Mouse (Mus musculus) neural tube, embryonic 14.5 days (tissue): ENCODE data around the gene Uvrag. TPM values are rescaled to one million over a fixed set of nuclear protein-coding genes. Genes with fewer than 3 reads are reported as not detected.

Experiments
- ATAC-seq: fragments of 200-750 bp; cut with Nextera tagmentation; 2 replicates; pipeline ENCODE4 v1.8.0; 2017; ENCODE audit warnings: low read depth, mild to moderate bottlenecking, moderate TSS enrichment, moderate library complexity
- H3K27ac ChIP-seq: fragments of 300-500 bp; sonication (generic); 2 replicates; pipeline ENCODE4 v1.5.1; 2014; ENCODE audit warnings: low read depth, mild to moderate bottlenecking, control low read depth, low read length, moderate library complexity, mixed read lengths
- H3K27me3 ChIP-seq: fragments of 300-500 bp; sonication (generic); 2 replicates; pipeline ENCODE4 v1.6.1; 2014; ENCODE audit warnings: low read length; ENCODE audit not compliant: control insufficient read depth, insufficient read depth
- H3K36me3 ChIP-seq: fragments of 300-500 bp; sonication (generic); 2 replicates; pipeline ENCODE4 v1.6.1; 2014; ENCODE audit warnings: low read length, mixed read lengths; ENCODE audit not compliant: control insufficient read depth, insufficient read depth
- H3K4me1 ChIP-seq: fragments of 300-500 bp; sonication (generic); 2 replicates; pipeline ENCODE4 v1.6.1; 2014; ENCODE audit warnings: low read length; ENCODE audit not compliant: control insufficient read depth, insufficient read depth
- H3K4me2 ChIP-seq: fragments of 300-500 bp; sonication (generic); 2 replicates; pipeline ENCODE4 v1.6.1; 2014; ENCODE audit warnings: mild to moderate bottlenecking, low read depth, low read length, control low read depth
- H3K4me3 ChIP-seq: fragments of 300-500 bp; sonication (generic); 2 replicates; pipeline ENCODE4 v1.5.1; 2014; ENCODE audit warnings: low read depth, low read length, control low read depth, mixed read lengths
- H3K9ac ChIP-seq: fragments of 300-500 bp; sonication (generic); replicated peaks from 2 replicates; pipeline ENCODE4 v1.6.1; 2014; ENCODE audit warnings: low read depth, mild to moderate bottlenecking, control low read depth, low read length, mixed read lengths
- H3K9me3 ChIP-seq: fragments of 300-500 bp; sonication (generic); 2 replicates; pipeline ENCODE4 v1.6.1; 2016; ENCODE audit warnings: low read length; ENCODE audit not compliant: control insufficient read depth
- WGBS: fragments of 180-500 bp; shearing (Covaris S2); extraction: QIAGEN DNeasy Blood & Tissue Kit; methylation state at CpG from one replicate; pipeline ENCODE4 v1.1.7; 2014; 5-methylcytosine and 5-hydroxymethylcytosine counted together
- polyA plus RNA-seq: library from polyadenylated mRNA; unstranded; fragments of >200 nt; fragmentation: Nextera tagmentation; extraction: Ambion mirVana; gene quantifications from 2 replicates; pipeline ENCODE4 v1.2.1, GENCODE M21; 2014

Gene Uvrag
- polyA plus RNA-seq, 1 experiment from 2014 or later = 23.8 TPM

DNA sequence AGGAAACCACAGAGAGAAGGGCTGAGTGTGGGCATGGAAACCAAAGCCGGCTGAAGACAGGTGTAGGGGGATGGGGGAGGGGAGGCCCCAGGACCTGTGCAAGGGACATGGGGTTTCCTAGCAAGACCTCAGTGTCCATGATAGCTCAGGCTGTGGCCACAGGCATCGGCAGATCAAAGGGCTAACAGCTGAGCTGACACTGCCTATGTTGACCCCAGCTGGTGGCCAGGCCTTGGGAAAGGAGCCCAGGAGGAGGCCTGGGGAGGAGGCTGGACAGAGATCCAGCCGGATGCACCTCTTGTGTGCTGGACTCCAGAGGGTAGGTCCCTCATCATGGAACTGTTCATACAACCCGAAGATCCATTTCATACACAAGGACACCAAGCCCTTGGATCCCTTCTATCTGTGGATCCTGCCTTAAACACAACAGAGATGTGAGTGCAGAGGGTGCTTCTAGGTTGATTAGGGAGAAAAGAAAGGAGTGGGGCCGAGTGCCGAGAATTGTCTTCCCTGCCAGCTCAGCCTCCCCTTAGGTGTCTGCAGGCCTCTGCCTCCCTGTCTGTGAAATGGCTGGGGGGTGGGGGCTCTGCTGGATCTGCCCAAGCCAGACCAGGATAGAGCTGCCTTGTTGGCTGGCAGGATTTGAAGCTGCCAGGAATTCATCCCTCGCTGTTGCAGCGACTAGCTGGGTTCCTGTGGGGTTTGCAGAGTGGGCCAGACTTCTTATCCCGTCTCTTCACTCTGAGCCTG lies 276.8 kb downstream of the Uvrag start:
- Histone ChIP-seq H3K4me3 (no peak overlapping the region), H3K4me2 (no peak overlapping the region), H3K4me1 (0 out of 2 replicates have a peak, but pooled peaks cover 3% of the 10 kb centered on the region), H3K9me3 (no peaks in the 10 kb centered on the region), H3K36me3 (no peaks in the 10 kb centered on the region), H3K9ac (no peak overlapping the region), H3K27ac (no peak overlapping the region), H3K27me3 (no peaks in the 10 kb centered on the region)
- no peak for ATAC-seq
- 49% methylated on average over 9 of the region's 9 CpGs for WGBS

DNA sequence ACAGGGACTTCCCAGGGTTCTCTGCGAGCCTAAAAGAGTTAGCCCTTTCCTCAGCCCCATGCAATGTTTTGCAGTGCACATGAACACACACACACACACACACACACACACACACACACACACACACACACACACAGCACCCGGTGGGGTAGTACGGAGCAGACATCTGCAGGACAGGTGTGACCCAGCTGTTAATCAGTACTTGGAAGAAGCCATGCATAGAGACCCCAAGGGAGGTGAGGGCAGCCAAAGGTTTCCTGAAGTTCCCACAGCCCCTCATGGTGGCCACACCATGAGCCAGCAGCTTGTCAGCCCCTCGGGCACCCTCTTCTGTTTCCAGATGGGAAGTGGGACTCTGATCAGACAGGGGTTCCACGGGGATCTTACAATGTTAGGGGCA lies 277.9 kb downstream of the Uvrag start:
- no peaks in the 10 kb centered on the region for H3K9me3 ChIP-seq
- H3K4me1 ChIP-seq = 0 out of 2 replicates have a peak, but pooled peaks cover 3% of the 10 kb centered on the region
- H3K4me2 ChIP-seq = no peak overlapping the region
- no peak overlapping the region for H3K9ac ChIP-seq
- no peaks in the 10 kb centered on the region for H3K27me3 ChIP-seq
- H3K4me3 ChIP-seq = no peak overlapping the region
- no peak overlapping the region for H3K27ac ChIP-seq
- whole genome bisulfite sequencing = 69% methylated on average over 5 of the region's 5 CpGs
- ATAC-seq = no peak
- H3K36me3 ChIP-seq = no peaks in the 10 kb centered on the region

- Histone ChIP-seq H3K4me3 (no peak overlapping the region), H3K4me1 (no peaks in the 10 kb centered on the region), H3K27ac (no peak overlapping the region), H3K36me3 (no peaks in the 10 kb centered on the region), H3K4me2 (no peak overlapping the region), H3K9me3 (no peaks in the 10 kb centered on the region), H3K27me3 (no peaks in the 10 kb centered on the region), H3K9ac (no peak overlapping the region)
- no peak for ATAC-seq
- WGBS = 10% methylated on average over 2 of the region's 2 CpGs
These were observed 279.9 kb downstream of the Uvrag start for GRCm38 (mm10) chr7:98861002-98861401.

- H3K4me3 ChIP-seq = no peak overlapping the region
- H3K9ac ChIP-seq = no peak overlapping the region
- H3K4me2 ChIP-seq = no peak overlapping the region
- no peaks in the 10 kb centered on the region for H3K27me3 ChIP-seq
- no peak overlapping the region for H3K27ac ChIP-seq
- no peaks in the 10 kb centered on the region for H3K4me1 ChIP-seq
- ATAC-seq = no peak
- no peaks in the 10 kb centered on the region for H3K36me3 ChIP-seq
- 62% methylated on average over 3 of the region's 3 CpGs for WGBS
- no peaks in the 10 kb centered on the region for H3K9me3 ChIP-seq
These were observed 283.8 kb downstream of the Uvrag start for GRCm38 (mm10) chr7:98857094-98857493.

- Histone ChIP-seq H3K36me3 (no peaks in the 10 kb centered on the region), H3K9ac (no peak overlapping the region), H3K4me1 (no peaks in the 10 kb centered on the region), H3K9me3 (no peaks in the 10 kb centered on the region), H3K27ac (no peak overlapping the region), H3K4me3 (no peak overlapping the region), H3K4me2 (no peak overlapping the region), H3K27me3 (no peaks in the 10 kb centered on the region)
- no peak for ATAC-seq
- 17% methylated on average over 3 of the region's 3 CpGs for WGBS
These were observed 284.8 kb downstream of the Uvrag start for GRCm38 (mm10) chr7:98856128-98856527.

GRCm38 (mm10) chr7:98855388-98855787 lies 285.6 kb downstream of the Uvrag start:
- H3K27me3 ChIP-seq = no peaks in the 10 kb centered on the region
- no peak overlapping the region for H3K9ac ChIP-seq
- H3K4me3 ChIP-seq = no peak overlapping the region
- no peak overlapping the region for H3K27ac ChIP-seq
- H3K9me3 ChIP-seq = no peaks in the 10 kb centered on the region
- no peaks in the 10 kb centered on the region for H3K4me1 ChIP-seq
- H3K4me2 ChIP-seq = no peak overlapping the region
- WGBS = 84% methylated on average over 2 of the region's 2 CpGs
- no peak for ATAC-seq
- no peaks in the 10 kb centered on the region for H3K36me3 ChIP-seq

DNA sequence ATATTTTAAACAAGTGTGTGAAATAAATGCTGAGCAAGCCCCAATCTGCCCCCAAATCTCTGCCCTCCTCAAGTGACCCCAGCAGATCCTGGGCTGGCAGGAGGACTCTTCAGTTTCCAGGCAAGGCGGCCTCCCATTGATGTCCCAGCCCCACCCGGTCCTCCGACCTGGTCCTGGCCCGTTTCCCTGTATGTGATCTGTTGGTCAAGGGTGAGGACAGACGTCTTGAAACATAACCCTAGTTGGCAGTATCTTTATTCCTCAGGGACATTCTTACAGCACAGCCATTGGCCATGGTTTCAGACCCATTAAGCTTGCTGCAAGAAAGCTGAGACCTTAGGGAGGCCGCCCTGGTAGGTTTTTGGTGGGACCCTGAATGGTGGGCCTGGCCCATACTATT lies 287.1 kb downstream of the Uvrag start:
- H3K4me2 ChIP-seq = no peak overlapping the region
- no peak overlapping the region for H3K4me3 ChIP-seq
- no peaks in the 10 kb centered on the region for H3K9me3 ChIP-seq
- H3K9ac ChIP-seq = no peak overlapping the region
- no peak for ATAC-seq
- 93% methylated on average over 6 of the region's 6 CpGs for WGBS
- no peaks in the 10 kb centered on the region for H3K27me3 ChIP-seq
- no peak overlapping the region for H3K27ac ChIP-seq
- no peaks in the 10 kb centered on the region for H3K4me1 ChIP-seq
- H3K36me3 ChIP-seq = no peaks in the 10 kb centered on the region

DNA sequence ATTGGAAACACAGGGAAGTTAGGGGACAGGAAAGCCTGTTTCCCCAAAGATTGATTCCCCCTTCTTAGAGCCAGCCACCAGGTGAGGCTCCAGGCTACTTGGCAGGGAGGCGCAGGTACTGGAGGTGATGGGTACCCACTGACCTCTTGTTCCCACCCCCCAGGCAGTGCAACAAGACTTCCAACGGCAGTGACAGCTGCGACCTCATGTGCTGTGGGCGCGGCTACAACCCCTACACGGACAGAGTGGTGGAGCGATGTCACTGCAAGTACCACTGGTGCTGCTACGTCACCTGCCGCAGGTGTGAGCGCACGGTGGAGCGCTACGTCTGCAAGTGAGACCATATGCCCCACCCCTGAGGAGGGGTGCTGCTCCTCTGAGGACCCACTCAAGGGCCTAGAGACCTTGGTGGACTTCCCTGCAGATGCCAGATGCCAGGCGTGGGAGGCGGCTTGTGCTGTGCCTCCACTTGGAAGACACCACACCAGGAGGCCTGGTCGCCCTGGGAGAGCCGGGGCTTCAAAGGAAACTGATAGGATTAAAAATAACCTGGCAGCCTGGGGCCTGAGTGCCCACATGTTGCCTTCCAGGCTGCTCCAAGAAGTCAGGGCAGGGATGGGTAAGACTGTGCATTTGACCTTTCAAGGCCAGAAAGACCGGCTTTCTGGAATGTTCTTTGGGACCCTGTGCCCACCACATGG lies 287.8 kb downstream of the Uvrag start:
- H3K27me3 ChIP-seq = no peaks in the 10 kb centered on the region
- no peak overlapping the region for H3K4me2 ChIP-seq
- WGBS = 85% methylated on average over 18 of the region's 18 CpGs
- no peaks in the 10 kb centered on the region for H3K36me3 ChIP-seq
- H3K9ac ChIP-seq = no peak overlapping the region
- H3K4me1 ChIP-seq = no peaks in the 10 kb centered on the region
- H3K9me3 ChIP-seq = no peaks in the 10 kb centered on the region
- H3K27ac ChIP-seq = no peak overlapping the region
- ATAC-seq = no peak
- H3K4me3 ChIP-seq = no peak overlapping the region

DNA sequence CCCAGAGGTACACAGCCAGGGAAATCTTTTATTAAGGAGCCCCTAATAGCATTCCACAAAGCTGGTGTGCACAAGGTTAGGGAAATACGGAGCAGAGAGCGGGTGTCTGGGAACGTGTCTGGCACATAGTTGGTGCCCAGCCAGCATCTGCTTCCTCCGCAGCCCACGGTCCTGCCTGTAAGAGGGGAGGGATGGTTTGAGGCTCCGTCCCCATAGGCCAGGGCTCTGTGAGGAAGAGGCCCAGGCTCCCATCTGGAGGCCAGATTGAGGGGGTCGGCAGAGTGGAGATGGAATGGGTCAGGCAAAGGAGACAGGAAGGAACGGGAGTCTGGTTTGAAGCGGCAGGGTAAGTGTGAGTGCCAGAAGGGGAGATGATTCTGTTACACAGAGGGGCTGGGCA lies 289.7 kb downstream of the Uvrag start:
- no peaks in the 10 kb centered on the region for H3K27me3 ChIP-seq
- no peaks in the 10 kb centered on the region for H3K36me3 ChIP-seq
- no peak overlapping the region for H3K27ac ChIP-seq
- H3K4me1 ChIP-seq = no peaks in the 10 kb centered on the region
- no peak overlapping the region for H3K9ac ChIP-seq
- H3K9me3 ChIP-seq = no peaks in the 10 kb centered on the region
- H3K4me3 ChIP-seq = no peak overlapping the region
- H3K4me2 ChIP-seq = no peak overlapping the region
- no peak for ATAC-seq
- WGBS = 71% methylated on average over 9 of the region's 9 CpGs
